In genomic region chr4:118297844-118298243, GRCm38 (mm10) we compare ENCODE assay signal across 10 mouse cellular contexts. TPM values are rescaled to one million over a fixed set of nuclear protein-coding genes. Genes with fewer than 3 reads are reported as not detected.
A peak's percentile ranks its signal among the peaks of the same experiment; 100 is the strongest.
DNase-seq lines count a peak whose midpoint lies in the region; ATAC-seq and TF ChIP-seq lines count a peak whose summit lies in the region.
"Had no signal": no experiment of that assay in that cellular context is flagged by ENCODE, and none has a peak within 500 bp of the region (broad histone marks: within the 10 kb centered on the region; RNA-seq: fewer than 3 reads in every experiment).

No protein-coding gene starts in this region.

- no peaks in the 10 kb centered on the region for H3K36me3 ChIP-seq in heart, embryonic 14.5 days (ENCODE audit: control insufficient read depth, insufficient read depth, low read length)
- H3K36me3 ChIP-seq in heart, adult 2 months (ENCODE audit: control insufficient read depth, insufficient read depth, low read length): no peaks in the 10 kb centered on the region
- no peaks in the 10 kb centered on the region for H3K36me3 ChIP-seq in neural tube, embryonic 14.5 days (ENCODE audit: control insufficient read depth, insufficient read depth, low read length)
- H3K36me3 ChIP-seq: liver, embryonic 15.5 days had no signal

- H3K9me3 ChIP-seq in heart, embryonic 14.5 days (ENCODE audit: control insufficient read depth, low read length): no peaks in the 10 kb centered on the region
- H3K9me3 ChIP-seq in neural tube, embryonic 14.5 days (ENCODE audit: control insufficient read depth, low read length): no peaks in the 10 kb centered on the region
- H3K9me3 ChIP-seq: liver, embryonic 15.5 days had no signal

- H3K27ac ChIP-seq in heart, embryonic 14.5 days (replicated peaks in 1 of 2; ENCODE audit: control insufficient read depth in 1 of 2, insufficient read depth in 1 of 2, low read depth in 2 of 2, low read length in 2 of 2): peak overlapping the region in 1 of 2 experiments; percentile 33; a peak in 1 of 4 replicates
- no peak overlapping the region for H3K27ac ChIP-seq in heart, adult 2 months
- no peak overlapping the region for H3K27ac ChIP-seq in neural tube, embryonic 14.5 days (ENCODE audit: low read depth, low read length)
- H3K27ac ChIP-seq: liver, embryonic 15.5 days had no signal

- peak; percentile 45; the same call in 1 of the 2 replicates for ATAC-seq in heart, embryonic 14.5 days (ENCODE audit: insufficient number of reproducible peaks, insufficient read depth, low FRiP score, low read depth)
- ATAC-seq in neural tube, embryonic 14.5 days (ENCODE audit: low read depth): peak; percentile 58
- no peak for ATAC-seq in cerebellum, adult (ENCODE audit: insufficient number of reproducible peaks, low FRiP score, low TSS enrichment)

- 0 out of 2 replicates have a peak overlapping the region, but pooled peaks have one; percentile 13 for H3K4me2 ChIP-seq in heart, embryonic 14.5 days (ENCODE audit: low read length)
- no peak overlapping the region for H3K4me2 ChIP-seq in neural tube, embryonic 14.5 days (ENCODE audit: low read depth, low read length)
- H3K4me2 ChIP-seq: liver, embryonic 15.5 days had no signal

- intact Hi-C loops in heart, adult 2 months (cut with DNase I): no loop called here

- DNase-seq in heart, adult 2 months: no peak
- DNase-seq in retina, embryonic 14.5 days (ENCODE audit: low spot score): peak; percentile 53
- DNase-seq in retina, postnatal 1 day: no peak
- DNase-seq in induced T-regulatory cell, adult 2 months (ENCODE audit: low read depth): peak; percentile 8
- DNase-seq in layer of hippocampus, adult 9-11 months: no peak
- DNase-seq: cerebellum, postnatal 25 days had no signal

- H3K27me3 ChIP-seq in heart, embryonic 14.5 days (ENCODE audit: control insufficient read depth, insufficient read depth, low read length): peaks cover 3% of the 10 kb centered on the region; the same call in 1 of the 2 replicates
- no peaks in the 10 kb centered on the region; the same call in 1 of the 2 replicates for H3K27me3 ChIP-seq in heart, adult 2 months (ENCODE audit: control insufficient read depth, insufficient read depth, low read length)
- no peaks in the 10 kb centered on the region for H3K27me3 ChIP-seq in neural tube, embryonic 14.5 days (ENCODE audit: control insufficient read depth, insufficient read depth, low read length)

- no peak for TF ChIP-seq EP300 in heart, adult 2 months (IDR thresholded peaks at IDR 0.05; ENCODE audit: insufficient read depth, low read depth, low read length)

- H3K79me2 ChIP-seq in heart, adult 2 months (replicated peaks; ENCODE audit: control insufficient read depth, insufficient read depth, low read length): no peaks in the 10 kb centered on the region

- 18% methylated on average over 5 of the region's 5 CpGs for WGBS in heart, embryonic 14.5 days
- WGBS in heart, adult 2 months: 17% methylated on average over 5 of the region's 5 CpGs
- 10% methylated on average over 5 of the region's 5 CpGs for WGBS in neural tube, embryonic 14.5 days

- no peak for TF ChIP-seq CTCF in heart, adult 2 months (IDR thresholded peaks at IDR 0.05)

- no peak for TF ChIP-seq POLR2A in heart, adult 2 months (IDR thresholded peaks at IDR 0.05; ENCODE audit: insufficient read depth, low read depth, low read length)

- H3K4me3 ChIP-seq in heart, embryonic 14.5 days (ENCODE audit: control insufficient read depth in 1 of 2, insufficient read depth in 1 of 2, low read depth in 1 of 2, low read length in 2 of 2): no peak overlapping the region
- no peak overlapping the region for H3K4me3 ChIP-seq in heart, adult 2 months
- H3K4me3 ChIP-seq in neural tube, embryonic 14.5 days (ENCODE audit: low read depth, low read length): no peak overlapping the region
- H3K4me3 ChIP-seq: liver, embryonic 15.5 days had no signal

- H3K9ac ChIP-seq in heart, embryonic 14.5 days (ENCODE audit: low read length): no peak overlapping the region
- no peak overlapping the region for H3K9ac ChIP-seq in heart, adult 2 months (ENCODE audit: low read depth, low read length)
- H3K9ac ChIP-seq in neural tube, embryonic 14.5 days (replicated peaks; ENCODE audit: low read depth, low read length): no peak overlapping the region
- H3K9ac ChIP-seq: liver, embryonic 15.5 days had no signal

- H3K4me1 ChIP-seq in heart, embryonic 14.5 days (ENCODE audit: control insufficient read depth in 2 of 2, insufficient read depth in 2 of 2, low read length in 2 of 2): peaks cover 11 to 12% of the 10 kb centered on the region in 2 experiments; a peak in 3 of 4 replicates
- no peaks in the 10 kb centered on the region for H3K4me1 ChIP-seq in heart, adult 2 months (ENCODE audit: control insufficient read depth, insufficient read depth, low read length)
- H3K4me1 ChIP-seq in neural tube, embryonic 14.5 days (ENCODE audit: control insufficient read depth, insufficient read depth, low read length): peaks cover 4% of the 10 kb centered on the region; the same call in 1 of the 2 replicates
- H3K4me1 ChIP-seq: liver, embryonic 15.5 days had no signal

RNA-seq across cellular contexts. Expression of gene Ptprf, which starts 6.6 kb away (rescaled TPM):
- polyA plus RNA-seq in heart, embryonic 14.5 days (2014; fragmentation: Nextera tagmentation; extraction: Ambion mirVana): 19.6 and 19.7 TPM in 2 replicates
- total RNA-seq in heart, adult 2 months (2021): 1 to 10 TPM; 5.8 to 6.3 TPM
- polyA plus RNA-seq in heart, adult 2 months (2012; rRNA removed): 6.6 and 7.8 TPM in 2 replicates
- 52.4 and 66.7 TPM in 2 replicates for polyA plus RNA-seq in neural tube, embryonic 14.5 days (2014; fragmentation: Nextera tagmentation; extraction: Ambion mirVana)

Comparison
In these comparisons a context has a peak if more than half of its experiments do, and no peak if none do; other contexts are left out.
1. DNase-seq: peak in retina, embryonic 14.5 days (single experiment) and induced T-regulatory cell, adult 2 months (single experiment); none in heart, adult 2 months (0 of 2), retina, postnatal 1 day (single experiment) and layer of hippocampus, adult 9-11 months (single experiment).